Mouse (Mus musculus): ENCODE data around the gene Gm10188. TPM values are rescaled to one million over a fixed set of nuclear protein-coding genes. Genes with fewer than 3 reads are reported as not detected.

Gm10188 gene
- polyA plus RNA-seq (2015; fragmentation: Nextera tagmentation; extraction: Ambion mirVana), result not detected in 2 replicates

DNA sequence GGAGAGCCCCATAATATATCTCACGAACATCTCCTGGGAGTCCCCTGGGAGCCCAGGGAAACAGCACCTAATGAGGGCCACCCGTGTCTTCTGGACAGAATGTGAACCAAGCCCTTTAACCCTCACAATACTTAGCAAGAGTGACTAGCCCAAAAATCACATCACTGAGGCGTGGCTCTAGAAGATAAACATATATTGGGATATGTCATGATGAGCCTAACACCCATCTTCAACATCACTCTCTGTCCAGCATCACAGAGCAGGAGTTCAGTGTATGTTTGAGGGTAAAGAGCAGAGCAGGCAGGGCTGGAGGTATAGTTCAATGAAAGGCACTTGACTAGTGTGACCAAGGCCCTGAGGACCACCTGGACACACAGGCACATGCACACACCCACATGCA, at the start of gene Gm10188:
TSS of gene Gm10188 (minus strand) at position 101 of the 400 bp plus-strand sequence.
- no peaks in the 10 kb centered on the region for H3K4me1 ChIP-seq (replicated peaks)
- no peak within 1 kb of the TSS for H3K4me3 ChIP-seq (replicated peaks)
- no peaks in the 10 kb centered on the region for H3K9me3 ChIP-seq
- no peak within 1 kb of the TSS for H3K27ac ChIP-seq
- no peak within 1 kb of the TSS for H3K4me2 ChIP-seq (replicated peaks)
- no peak for ATAC-seq
- no peak within 1 kb of the TSS for H3K9ac ChIP-seq
- WGBS, result 83% methylated on average over 3 of the region's 3 CpGs
- no peaks in the 10 kb centered on the region for H3K36me3 ChIP-seq
- H3K27me3 ChIP-seq (replicated peaks), result no peaks in the 10 kb centered on the region; the same call in 1 of the 2 replicates

- H3K4me3 ChIP-seq (replicated peaks), result no peak overlapping the region
- no peaks in the 10 kb centered on the region for H3K9me3 ChIP-seq
- ATAC-seq, result no peak
- no peaks in the 10 kb centered on the region for H3K27me3 ChIP-seq (replicated peaks)
- WGBS, result 62% methylated on average over 6 of the region's 6 CpGs
- no peak overlapping the region for H3K9ac ChIP-seq
- no peaks in the 10 kb centered on the region for H3K4me1 ChIP-seq (replicated peaks)
- no peaks in the 10 kb centered on the region for H3K36me3 ChIP-seq
- no peak overlapping the region for H3K27ac ChIP-seq
- H3K4me2 ChIP-seq (replicated peaks), result no peak overlapping the region
These were observed 47.6 kb upstream of the Gm10188 start for GRCm38 (mm10) chr1:132277124-132277523.

GRCm38 (mm10) chr1:132276694-132277093, 47.1 kb upstream of the Gm10188 start:
- no peak overlapping the region for H3K4me2 ChIP-seq (replicated peaks)
- 54% methylated on average over 3 of the region's 3 CpGs for WGBS
- no peaks in the 10 kb centered on the region for H3K9me3 ChIP-seq
- H3K4me1 ChIP-seq (replicated peaks), result no peaks in the 10 kb centered on the region
- ATAC-seq, result no peak
- no peaks in the 10 kb centered on the region for H3K36me3 ChIP-seq
- H3K27me3 ChIP-seq (replicated peaks), result no peaks in the 10 kb centered on the region
- no peak overlapping the region for H3K4me3 ChIP-seq (replicated peaks)
- H3K9ac ChIP-seq, result no peak overlapping the region
- H3K27ac ChIP-seq, result no peak overlapping the region

- 67% methylated on average over 3 of the region's 3 CpGs for WGBS
- Histone ChIP-seq H3K27ac (no peak overlapping the region), H3K9me3 (no peaks in the 10 kb centered on the region), H3K4me1 (replicated peaks) (no peaks in the 10 kb centered on the region), H3K4me3 (replicated peaks) (no peak overlapping the region), H3K9ac (no peak overlapping the region), H3K36me3 (no peaks in the 10 kb centered on the region), H3K4me2 (replicated peaks) (no peak overlapping the region), H3K27me3 (replicated peaks) (no peaks in the 10 kb centered on the region)
- ATAC-seq, result no peak
These were observed 41.7 kb upstream of the Gm10188 start for GRCm38 (mm10) chr1:132271237-132271636.

DNA sequence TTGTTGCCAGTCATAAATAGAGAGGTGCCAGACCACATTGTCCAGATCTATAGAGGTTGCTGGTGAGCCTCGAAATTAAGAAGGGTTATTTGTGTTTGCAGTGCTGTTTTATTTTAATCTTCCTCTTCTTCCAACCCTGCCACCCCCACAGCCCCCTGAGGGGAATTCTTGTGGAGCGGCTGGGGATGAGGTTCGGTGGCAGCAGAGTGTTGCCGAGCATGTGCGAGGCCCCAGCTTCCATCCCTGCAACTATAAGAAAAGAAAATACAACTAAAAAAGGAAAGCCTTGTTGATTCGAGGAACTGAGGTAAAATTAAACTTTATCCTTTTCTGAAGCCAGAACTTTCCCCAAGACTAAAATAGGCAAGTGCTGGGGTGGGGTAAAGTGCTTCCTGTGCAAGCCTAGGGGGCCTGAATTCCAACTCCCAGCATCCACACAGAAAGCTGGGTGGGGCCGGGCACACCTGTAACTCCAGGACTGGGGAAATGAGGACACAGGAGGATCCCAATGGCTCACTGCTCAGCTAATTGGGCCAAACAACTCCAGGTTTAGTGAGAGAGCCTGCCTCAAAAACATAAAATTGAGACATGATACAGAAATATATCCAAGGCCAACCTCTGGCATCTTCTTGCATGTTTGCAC, 39.0 kb upstream of the Gm10188 start:
- no peaks in the 10 kb centered on the region for H3K4me1 ChIP-seq (replicated peaks)
- no peaks in the 10 kb centered on the region for H3K27me3 ChIP-seq (replicated peaks)

GRCm38 (mm10) chr1:132267959-132268358, 38.4 kb upstream of the Gm10188 start:
- H3K36me3 ChIP-seq, result no peaks in the 10 kb centered on the region
- no peak overlapping the region for H3K9ac ChIP-seq
- H3K4me2 ChIP-seq (replicated peaks), result no peak overlapping the region
- no peak overlapping the region for H3K4me3 ChIP-seq (replicated peaks)
- no peaks in the 10 kb centered on the region for H3K9me3 ChIP-seq
- no peaks in the 10 kb centered on the region for H3K4me1 ChIP-seq (replicated peaks)
- no peaks in the 10 kb centered on the region for H3K27me3 ChIP-seq (replicated peaks)
- ATAC-seq, result no peak
- 55% methylated on average over 2 of the region's 2 CpGs for WGBS
- no peak overlapping the region for H3K27ac ChIP-seq

More for the DNA sequence above, 39.0 kb upstream of the Gm10188 start:
- Histone ChIP-seq H3K9ac (no peak overlapping the region), H3K9me3 (no peaks in the 10 kb centered on the region), H3K4me3 (replicated peaks) (no peak overlapping the region), H3K4me2 (replicated peaks) (no peak overlapping the region), H3K27ac (no peak overlapping the region), H3K36me3 (no peaks in the 10 kb centered on the region)
- no peak for ATAC-seq
- 75% methylated on average over 7 of the region's 7 CpGs for WGBS

- Histone ChIP-seq H3K27ac (no peak overlapping the region), H3K36me3 (no peaks in the 10 kb centered on the region), H3K9me3 (no peaks in the 10 kb centered on the region), H3K4me1 (replicated peaks) (no peaks in the 10 kb centered on the region), H3K9ac (no peak overlapping the region), H3K4me3 (replicated peaks) (no peak overlapping the region), H3K27me3 (replicated peaks) (no peaks in the 10 kb centered on the region), H3K4me2 (replicated peaks) (no peak overlapping the region)
- ATAC-seq, result no peak
- WGBS, result 40% methylated on average over 8 of the region's 8 CpGs
These were observed 37.4 kb upstream of the Gm10188 start for GRCm38 (mm10) chr1:132266791-132267557.

DNA sequence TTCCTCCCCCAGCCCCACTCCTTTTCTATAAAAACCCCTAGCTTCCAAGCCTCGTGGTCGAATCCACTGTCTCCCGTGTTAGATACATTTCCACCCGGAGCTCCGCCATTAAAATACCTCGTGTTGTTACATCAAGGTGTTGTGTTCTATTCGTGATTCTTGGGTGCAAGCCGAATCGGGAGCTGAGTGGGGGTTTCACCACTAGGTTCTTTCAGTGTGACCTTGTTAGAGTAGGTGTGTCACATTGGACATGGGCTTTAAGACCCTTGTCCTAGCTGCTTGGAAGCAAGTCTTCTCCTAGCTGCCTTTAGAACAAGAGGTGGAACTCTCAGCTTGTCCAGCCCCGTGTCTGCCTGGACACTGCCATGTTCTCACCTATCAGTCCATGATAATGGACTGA, 36.4 kb upstream of the Gm10188 start:
- no peak overlapping the region for H3K4me2 ChIP-seq (replicated peaks)
- no peaks in the 10 kb centered on the region for H3K36me3 ChIP-seq
- ATAC-seq, result no peak
- H3K9me3 ChIP-seq, result no peaks in the 10 kb centered on the region
- H3K27me3 ChIP-seq (replicated peaks), result no peaks in the 10 kb centered on the region
- no peak overlapping the region for H3K27ac ChIP-seq
- 87% methylated on average over 10 of the region's 10 CpGs for WGBS
- no peaks in the 10 kb centered on the region for H3K4me1 ChIP-seq (replicated peaks)
- no peak overlapping the region for H3K9ac ChIP-seq
- no peak overlapping the region for H3K4me3 ChIP-seq (replicated peaks)

GRCm38 (mm10) chr1:132265211-132265859, 35.8 kb upstream of the Gm10188 start:
- no peaks in the 10 kb centered on the region for H3K9me3 ChIP-seq
- no peaks in the 10 kb centered on the region for H3K27me3 ChIP-seq (replicated peaks)
- no peaks in the 10 kb centered on the region for H3K36me3 ChIP-seq
- no peak overlapping the region for H3K9ac ChIP-seq
- ATAC-seq, result no peak
- H3K27ac ChIP-seq, result no peak overlapping the region
- H3K4me3 ChIP-seq (replicated peaks), result no peak overlapping the region
- no peaks in the 10 kb centered on the region for H3K4me1 ChIP-seq (replicated peaks)
- H3K4me2 ChIP-seq (replicated peaks), result no peak overlapping the region
- WGBS, result 60% methylated on average over 8 of the region's 8 CpGs

- Histone ChIP-seq H3K36me3 (no peaks in the 10 kb centered on the region), H3K4me2 (replicated peaks) (no peak overlapping the region), H3K9ac (no peak overlapping the region), H3K27me3 (replicated peaks) (no peaks in the 10 kb centered on the region), H3K4me3 (replicated peaks) (no peak overlapping the region), H3K27ac (no peak overlapping the region), H3K9me3 (no peaks in the 10 kb centered on the region), H3K4me1 (replicated peaks) (no peaks in the 10 kb centered on the region)
- ATAC-seq, result no peak
- WGBS, result 60% methylated on average over 7 of the region's 7 CpGs
These were observed 35.0 kb upstream of the Gm10188 start for GRCm38 (mm10) chr1:132264577-132264976.

DNA sequence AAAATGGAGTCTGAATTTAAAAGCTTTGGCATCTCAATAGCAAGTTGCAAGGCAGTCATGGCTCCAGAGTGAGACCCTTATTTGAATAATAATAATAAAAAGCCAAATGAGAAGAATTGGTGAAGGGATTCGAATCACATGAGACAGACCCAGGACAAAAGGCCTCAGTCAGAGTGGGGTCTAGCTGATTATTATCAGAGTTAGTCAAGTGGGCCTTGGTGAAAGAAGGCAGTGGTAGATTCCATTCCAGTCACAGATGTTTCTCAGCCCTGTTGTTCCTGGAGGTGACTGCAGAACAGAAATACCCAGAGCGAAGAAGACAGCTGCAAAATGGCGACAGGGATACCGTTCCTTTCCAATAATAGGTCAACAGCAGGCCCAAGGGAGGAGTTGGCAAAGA, 34.1 kb upstream of the Gm10188 start:
- H3K4me2 ChIP-seq (replicated peaks), result no peak overlapping the region
- H3K4me3 ChIP-seq (replicated peaks), result no peak overlapping the region
- no peaks in the 10 kb centered on the region for H3K9me3 ChIP-seq
- H3K27me3 ChIP-seq (replicated peaks), result no peaks in the 10 kb centered on the region
- H3K9ac ChIP-seq, result no peak overlapping the region
- no peaks in the 10 kb centered on the region for H3K36me3 ChIP-seq
- no peak for ATAC-seq
- 86% methylated on average over 4 of the region's 4 CpGs for WGBS
- no peaks in the 10 kb centered on the region for H3K4me1 ChIP-seq (replicated peaks)
- no peak overlapping the region for H3K27ac ChIP-seq

GRCm38 (mm10) chr1:132261058-132261457, 31.5 kb upstream of the Gm10188 start:
- Histone ChIP-seq H3K9ac (no peak overlapping the region), H3K4me1 (replicated peaks) (no peaks in the 10 kb centered on the region), H3K4me3 (replicated peaks) (no peak overlapping the region), H3K9me3 (no peaks in the 10 kb centered on the region), H3K27me3 (replicated peaks) (no peaks in the 10 kb centered on the region), H3K4me2 (replicated peaks) (no peak overlapping the region), H3K27ac (no peak overlapping the region), H3K36me3 (no peaks in the 10 kb centered on the region)
- 71% methylated on average over 5 of the region's 5 CpGs for WGBS
- no peak for ATAC-seq

Data from intestine, embryonic 15.5 days (tissue).